Mouse (Mus musculus) c-Kit-positive CD71-negative TER-119-negative erythroid progenitor cells, embryonic 14.5 days (primary cell): ENCODE measurements around the gene Gm3055.
"Not testable (repeated sequence)": the region's sequence is repeated elsewhere in the genome, so short reads cannot be mapped to it uniquely, and the experiment has no call there.

Experiments
- DNase-seq: peaks from one replicate; pipeline ENCODE4 v3.0.0-alpha.2; 2013; ENCODE audit warnings: low read depth

Gene Gm3055

GRCm38 (mm10) chr10:81770506-81771403 lies at the start of gene Gm3055:
TSS of gene Gm3055 (minus strand) at chr10:81771161.
- not testable (repeated sequence) for DNase-seq

GRCm38 (mm10) chr10:81811899-81812298 lies 40.9 kb upstream of the Gm3055 start, which contains the start of gene Gm4767:
TSS of gene Gm4767 (plus strand) at chr10:81812186.
- DNase-seq, result not testable (repeated sequence)

- not testable (repeated sequence) for DNase-seq
These were observed 430 bp upstream of the Gm3055 start for GRCm38 (mm10) chr10:81771404-81771777.

- not testable (repeated sequence) for DNase-seq
These were observed 66.2 kb downstream of the Gm3055 start, which contains the start of gene Zfp433 for GRCm38 (mm10) chr10:81704531-81705301. TSS of gene Zfp433 (plus strand) at chr10:81704825.
